In the genomic region with DNA sequence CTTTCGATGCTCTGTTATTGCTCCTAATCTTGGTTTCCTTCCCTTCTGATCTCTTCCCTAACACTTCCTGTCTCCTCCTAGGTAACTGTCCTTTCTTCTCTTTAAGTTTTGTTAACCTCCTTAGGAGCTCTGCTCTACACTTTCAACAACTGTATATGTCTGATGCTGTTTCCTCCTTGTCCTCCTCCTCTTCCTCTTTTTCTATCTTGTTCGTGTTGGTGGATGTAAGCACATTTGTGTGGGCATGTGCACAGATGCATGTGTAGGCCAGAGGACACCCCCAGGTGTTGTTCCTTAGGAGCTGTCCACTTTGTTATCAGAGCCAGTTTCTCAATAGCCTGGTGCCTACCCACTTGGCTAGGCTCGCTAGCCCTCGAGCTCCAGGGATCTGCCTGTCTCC, we compare ENCODE assay signal across 21 mouse cellular contexts.
DNase-seq lines count a peak whose midpoint lies in the region; ATAC-seq lines count a peak whose summit lies in the region.
"Had no signal": no experiment of that assay in that cellular context is flagged by ENCODE, and none has a peak within 500 bp of the region (broad histone marks: within the 10 kb centered on the region; RNA-seq: fewer than 3 reads in every experiment).

No protein-coding gene starts in this region.

- 96% methylated on average over 4 of the region's 4 CpGs for WGBS in midbrain, embryonic 13.5 days

- ATAC-seq in common myeloid progenitor, adult 5-6 weeks (replicated peaks; ENCODE audit: low read depth, poor library complexity, severe bottlenecking) = 0 out of 2 replicates have a peak, but pooled peaks have one; percentile 17
- ATAC-seq in megakaryocyte, adult 5-6 weeks (ENCODE audit: poor library complexity, severe bottlenecking) = peak; percentile 55
- no peak for ATAC-seq in midbrain, embryonic 13.5 days
- ATAC-seq: activated CD4-positive, CD25-positive, alpha-beta regulatory T cell, adult 4 months; forebrain, embryonic 13.5 days; forebrain, embryonic 15.5 days; forebrain, postnatal 0 days; Patski had no signal

- no peak for DNase-seq in frontal cortex, postnatal 10 days (ENCODE audit: low spot score in 2 of 2)
- no peak for DNase-seq in gastrocnemius, adult 18-20 months (ENCODE audit: low spot score)
- DNase-seq: adrenal gland, adult 8-10 months; adrenal gland, postnatal 14 days; adrenal gland, postnatal 36 days; cerebellum, adult 11 months; cerebellum, adult 18-20 months; cerebellum, adult 8-10 months; cerebellum, adult 9-11 months; cerebellum, postnatal 14 days; cerebellum, postnatal 36 days; forebrain, postnatal 0 days had no signal

- H3K9ac ChIP-seq in midbrain, embryonic 13.5 days (replicated peaks) = no peak overlapping the region
- H3K9ac ChIP-seq: embryonic facial prominence, embryonic 12.5 days; forebrain, embryonic 13.5 days; forebrain, embryonic 15.5 days; forebrain, postnatal 0 days had no signal

- H3K27me3 ChIP-seq in midbrain, embryonic 13.5 days = no peaks in the 10 kb centered on the region
- H3K27me3 ChIP-seq: embryonic facial prominence, embryonic 12.5 days; forebrain, embryonic 13.5 days; forebrain, embryonic 15.5 days; Patski had no signal

- no peak overlapping the region for H3K27ac ChIP-seq in midbrain, embryonic 13.5 days
- H3K27ac ChIP-seq: embryonic facial prominence, embryonic 10.5 days; embryonic facial prominence, embryonic 12.5 days; forebrain, embryonic 13.5 days; forebrain, embryonic 15.5 days had no signal

- no peak overlapping the region for H3K4me2 ChIP-seq in midbrain, embryonic 13.5 days (replicated peaks)
- H3K4me2 ChIP-seq: embryonic facial prominence, embryonic 12.5 days; forebrain, embryonic 13.5 days; forebrain, embryonic 15.5 days had no signal

- H3K4me3 ChIP-seq in midbrain, embryonic 13.5 days (replicated peaks) = no peak overlapping the region
- H3K4me3 ChIP-seq: embryonic facial prominence, embryonic 10.5 days; embryonic facial prominence, embryonic 12.5 days; forebrain, embryonic 13.5 days; forebrain, embryonic 15.5 days had no signal

- H3K9me3 ChIP-seq in midbrain, embryonic 13.5 days = no peaks in the 10 kb centered on the region
- H3K9me3 ChIP-seq: embryonic facial prominence, embryonic 10.5 days; embryonic facial prominence, embryonic 12.5 days; forebrain, embryonic 13.5 days; forebrain, embryonic 15.5 days had no signal

- no peaks in the 10 kb centered on the region for H3K36me3 ChIP-seq in midbrain, embryonic 13.5 days
- H3K36me3 ChIP-seq: embryonic facial prominence, embryonic 10.5 days; embryonic facial prominence, embryonic 12.5 days; forebrain, embryonic 15.5 days had no signal

- peaks cover 6% of the 10 kb centered on the region; the same call in 1 of the 2 replicates for H3K4me1 ChIP-seq in midbrain, embryonic 13.5 days (replicated peaks)
- H3K4me1 ChIP-seq: embryonic facial prominence, embryonic 12.5 days; forebrain, embryonic 13.5 days; forebrain, embryonic 15.5 days had no signal
